Mouse (Mus musculus): ENCODE data around the gene Eno2.

The Eno2 gene

GRCm38 (mm10) chr6:124758849-124759232 is 10.6 kb downstream of the Eno2 start:
- no peak for DNase-seq

- peak; percentile 65 for DNase-seq
Observed at GRCm38 (mm10) chr6:124757909-124758848, 11.3 kb downstream of the Eno2 start.

- DNase-seq, result no peak
Observed at GRCm38 (mm10) chr6:124757351-124757880, 12.1 kb downstream of the Eno2 start.

GRCm38 (mm10) chr6:124756652-124757350 is 12.7 kb downstream of the Eno2 start:
- DNase-seq, result peak; percentile 91

- peak; percentile 78 for DNase-seq
Observed at GRCm38 (mm10) chr6:124755831-124756595, 13.5 kb downstream of the Eno2 start, which contains the start of the genes Gm45234 and Atn1. Gene Gm45234, minus strand, starts transcription at chr6:124756021. Gene Atn1, minus strand, starts transcription at chr6:124756524.

- DNase-seq, result no peak
Observed at GRCm38 (mm10) chr6:124755306-124755705, 14.2 kb downstream of the Eno2 start.

- no peak for DNase-seq
Observed at GRCm38 (mm10) chr6:124753861-124754260, 15.6 kb downstream of the Eno2 start.

GRCm38 (mm10) chr6:124750405-124750804 is 19.1 kb downstream of the Eno2 start:
- DNase-seq, result no peak

- no peak for DNase-seq
Observed at GRCm38 (mm10) chr6:124746654-124747632, 22.5 kb downstream of the Eno2 start.

GRCm38 (mm10) chr6:124746296-124746605 is 23.2 kb downstream of the Eno2 start:
- DNase-seq, result no peak

- peak; percentile 98 for DNase-seq
Observed at GRCm38 (mm10) chr6:124745490-124746295, 23.8 kb downstream of the Eno2 start.

GRCm38 (mm10) chr6:124744755-124745321 is 24.6 kb downstream of the Eno2 start:
- no peak for DNase-seq

- no peak for DNase-seq
Observed at GRCm38 (mm10) chr6:124743647-124744046, 25.8 kb downstream of the Eno2 start.

GRCm38 (mm10) chr6:124742839-124743514 is 26.5 kb downstream of the Eno2 start:
- DNase-seq, result no peak

- DNase-seq, result no peak
Observed at GRCm38 (mm10) chr6:124741842-124742241, 27.6 kb downstream of the Eno2 start.

GRCm38 (mm10) chr6:124740888-124741761 is 28.3 kb downstream of the Eno2 start, which contains the start of gene Grcc10:
Gene Grcc10, minus strand, starts transcription at chr6:124741374.
- DNase-seq, result peak; percentile 98

- DNase-seq, result no peak
Observed at GRCm38 (mm10) chr6:124740211-124740887, 29.1 kb downstream of the Eno2 start.

- DNase-seq, result no peak
Observed at GRCm38 (mm10) chr6:124739231-124739796, 30.2 kb downstream of the Eno2 start.
